Comparison of ENCODE assay signal across 27 mouse cellular contexts in the genomic region with DNA sequence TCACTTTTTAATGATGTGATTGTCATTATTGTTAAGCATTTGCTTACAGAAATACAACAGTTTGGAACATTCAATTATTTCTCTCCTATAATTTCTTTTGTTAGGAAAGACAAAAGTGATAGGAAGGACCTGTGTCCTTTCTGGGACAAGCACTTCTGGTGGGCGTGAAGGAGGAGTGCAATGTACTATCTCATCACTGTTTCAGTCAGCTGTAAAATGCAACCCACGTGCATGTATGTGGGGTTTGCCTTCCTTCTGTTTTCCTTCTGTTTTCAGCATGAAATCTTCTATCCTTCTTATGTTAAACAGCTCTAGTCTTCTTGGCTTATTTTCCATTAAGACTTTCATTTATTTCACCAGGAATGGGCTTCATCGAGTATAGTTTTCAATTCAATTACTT.
"Had no signal": no experiment of that assay in that cellular context is flagged by ENCODE, and none has a peak within 500 bp of the region (broad histone marks: within the 10 kb centered on the region; RNA-seq: fewer than 3 reads in every experiment).

No protein-coding gene starts in this region.

- H3K27me3 ChIP-seq: embryonic facial prominence, embryonic 12.5 days; embryonic facial prominence, embryonic 13.5 days; embryonic facial prominence, embryonic 15.5 days; forebrain, embryonic 12.5 days; forebrain, embryonic 13.5 days; forebrain, embryonic 15.5 days had no signal

- H3K4me2 ChIP-seq: embryonic facial prominence, embryonic 12.5 days; embryonic facial prominence, embryonic 13.5 days; embryonic facial prominence, embryonic 15.5 days; forebrain, embryonic 12.5 days; forebrain, embryonic 13.5 days; forebrain, embryonic 15.5 days; heart, embryonic 11.5 days had no signal

- H3K4me3 ChIP-seq: embryonic facial prominence, embryonic 10.5 days; embryonic facial prominence, embryonic 12.5 days; embryonic facial prominence, embryonic 13.5 days; embryonic facial prominence, embryonic 15.5 days; erythroblast, embryonic 14.5 days; forebrain, embryonic 10.5 days; forebrain, embryonic 12.5 days; forebrain, embryonic 13.5 days; forebrain, embryonic 15.5 days; gastrocnemius, adult 2 months; heart, adult 2 months had no signal

- H3K36me3 ChIP-seq: forebrain, embryonic 15.5 days had no signal

- H3K27ac ChIP-seq: embryonic facial prominence, embryonic 10.5 days; embryonic facial prominence, embryonic 12.5 days; embryonic facial prominence, embryonic 13.5 days; embryonic facial prominence, embryonic 15.5 days; forebrain, embryonic 10.5 days; forebrain, embryonic 12.5 days; forebrain, embryonic 13.5 days; forebrain, embryonic 15.5 days; heart, adult 2 months had no signal

- H3K9ac ChIP-seq: embryonic facial prominence, embryonic 12.5 days; embryonic facial prominence, embryonic 13.5 days; embryonic facial prominence, embryonic 15.5 days; forebrain, embryonic 12.5 days; forebrain, embryonic 13.5 days; forebrain, embryonic 15.5 days; forebrain, postnatal 0 days had no signal

- DNase-seq: cerebellum, adult 8-10 months; cerebellum, adult 9-10 months; cerebellum, adult 9-11 months; cerebellum, postnatal 10 days; cerebellum, postnatal 14 days; cerebellum, postnatal 25 days; cerebellum, postnatal 36 days; embryo, embryonic 11 days; forebrain, postnatal 0 days; gastrocnemius, adult 2 months; gastrocnemius, postnatal 10 days; gastrocnemius, postnatal 14 days; gastrocnemius, postnatal 25 days; gastrocnemius, postnatal 36 days; heart, adult 2 months had no signal

- ATAC-seq: forebrain, embryonic 13.5 days; forebrain, embryonic 14.5 days; forebrain, embryonic 15.5 days; forebrain, embryonic 16.5 days; forebrain, postnatal 0 days had no signal

- H3K9me3 ChIP-seq: embryonic facial prominence, embryonic 10.5 days; embryonic facial prominence, embryonic 12.5 days; embryonic facial prominence, embryonic 13.5 days; embryonic facial prominence, embryonic 15.5 days; forebrain, embryonic 12.5 days; forebrain, embryonic 15.5 days had no signal
